Mouse (Mus musculus) intestine, embryonic 16.5 days (tissue): ENCODE measurements around the gene S100a2. TPM values are rescaled to one million over a fixed set of nuclear protein-coding genes. Genes with fewer than 3 reads are reported as not detected.
A peak's percentile ranks its signal among the peaks of the same experiment; 100 is the strongest.

ENCODE experiments used
- ATAC-seq: fragments of 200-750 bp; cut with Nextera tagmentation; 2 replicates; pipeline ENCODE4 v1.8.0; 2017; ENCODE audit warnings: moderate TSS enrichment, moderate library complexity
- H3K27ac ChIP-seq: fragments of 300-500 bp; sonication (generic); 2 replicates; pipeline ENCODE4 v1.5.1; 2014; ENCODE audit warnings: mild to moderate bottlenecking, low read length
- H3K27me3 ChIP-seq: fragments of 300-500 bp; sonication (generic); replicated peaks from 2 replicates; pipeline ENCODE4 v1.6.1; 2014; ENCODE audit warnings: low read length, control low read depth, mixed read lengths; ENCODE audit not compliant: control insufficient read depth, insufficient read depth
- H3K36me3 ChIP-seq: fragments of 300-500 bp; sonication (generic); 2 replicates; pipeline ENCODE4 v1.6.1; 2014; ENCODE audit warnings: low read length, control low read depth; ENCODE audit not compliant: control insufficient read depth, insufficient read depth
- H3K4me1 ChIP-seq: fragments of 300-500 bp; sonication (generic); 2 replicates; pipeline ENCODE4 v1.6.1; 2014; ENCODE audit warnings: low read length, control low read depth, mixed read lengths; ENCODE audit not compliant: control insufficient read depth, insufficient read depth
- H3K4me2 ChIP-seq: fragments of 300-500 bp; sonication (generic); 2 replicates; pipeline ENCODE4 v1.6.1; 2014; ENCODE audit warnings: low read depth, low read length, control low read depth
- H3K4me3 ChIP-seq: fragments of 300-500 bp; sonication (generic); 2 replicates; pipeline ENCODE4 v1.5.1; 2014; ENCODE audit warnings: mild to moderate bottlenecking, low read length
- H3K9ac ChIP-seq: fragments of 300-500 bp; sonication (generic); 2 replicates; pipeline ENCODE4 v1.6.1; 2014; ENCODE audit warnings: low read depth, low read length
- H3K9me3 ChIP-seq: fragments of 300-500 bp; sonication (generic); 2 replicates; pipeline ENCODE4 v1.6.1; 2016; ENCODE audit warnings: low read length, control low read depth; ENCODE audit not compliant: control insufficient read depth
- WGBS: fragments of 180-500 bp; shearing (Covaris S2); extraction: QIAGEN DNeasy Blood & Tissue Kit; methylation state at CpG from one replicate; pipeline ENCODE4 v1.1.7; 2014; 5-methylcytosine and 5-hydroxymethylcytosine counted together
- polyA plus RNA-seq: library from polyadenylated mRNA; unstranded; fragments of >200 nt; fragmentation: Nextera tagmentation; extraction: Ambion mirVana; gene quantifications from 2 replicates; pipeline ENCODE4 v1.2.1, GENCODE M21; 2015

The S100a2 gene
- polyA plus RNA-seq, 1 experiment from 2014 or later: not detected

GRCm38 (mm10) chr3:90600458-90601195, 10.6 kb downstream of the S100a2 start:
- peaks cover 16% of the 10 kb centered on the region for H3K4me1 ChIP-seq
- H3K4me2 ChIP-seq: no peak overlapping the region
- WGBS: 77% methylated on average over 8 of the region's 8 CpGs
- no peak overlapping the region for H3K4me3 ChIP-seq
- H3K36me3 ChIP-seq: no peaks in the 10 kb centered on the region
- no peaks in the 10 kb centered on the region for H3K9me3 ChIP-seq
- ATAC-seq: no peak
- no peaks in the 10 kb centered on the region for H3K27me3 ChIP-seq
- H3K27ac ChIP-seq: no peak overlapping the region
- H3K9ac ChIP-seq: no peak overlapping the region

- WGBS: 79% methylated on average over 11 of the region's 11 CpGs
- Histone ChIP-seq H3K4me2 (no peak within 1 kb of the TSS), H3K27me3 (no peaks in the 10 kb centered on the region), H3K4me1 (peaks cover 18% of the 10 kb centered on the region), H3K4me3 (no peak within 1 kb of the TSS), H3K9ac (no peak within 1 kb of the TSS), H3K36me3 (no peaks in the 10 kb centered on the region), H3K9me3 (no peaks in the 10 kb centered on the region), H3K27ac (no peak within 1 kb of the TSS)
- ATAC-seq: no peak
Measured at GRCm38 (mm10) chr3:90601486-90602110, 11.6 kb downstream of the S100a2 start, which contains the start of gene Gm42674. TSS of gene Gm42674 (plus strand) at chr3:90601904.

- ATAC-seq: no peak
- no peaks in the 10 kb centered on the region for H3K9me3 ChIP-seq
- H3K27me3 ChIP-seq: no peaks in the 10 kb centered on the region
- H3K9ac ChIP-seq: no peak within 1 kb of the TSS
- no peaks in the 10 kb centered on the region for H3K36me3 ChIP-seq
- H3K27ac ChIP-seq: peak within 1 kb of the TSS; percentile 61
- 43% methylated on average over 3 of the region's 3 CpGs for WGBS
- no peak within 1 kb of the TSS for H3K4me2 ChIP-seq
- no peak within 1 kb of the TSS for H3K4me3 ChIP-seq
- H3K4me1 ChIP-seq: peaks cover 18% of the 10 kb centered on the region
Measured at GRCm38 (mm10) chr3:90603623-90604022, 13.6 kb downstream of the S100a2 start, which contains the start of gene S100a4. TSS of gene S100a4 (plus strand) at chr3:90603771.

GRCm38 (mm10) chr3:90604416-90604815, 14.4 kb downstream of the S100a2 start:
- Histone ChIP-seq H3K27ac (peak overlapping the region; percentile 61), H3K27me3 (no peaks in the 10 kb centered on the region), H3K4me1 (peaks cover 21% of the 10 kb centered on the region), H3K4me3 (no peak overlapping the region), H3K4me2 (no peak overlapping the region), H3K9me3 (no peaks in the 10 kb centered on the region), H3K9ac (no peak overlapping the region), H3K36me3 (no peaks in the 10 kb centered on the region)
- WGBS: 31% methylated on average over 4 of the region's 4 CpGs
- peak; percentile 61 for ATAC-seq

- Histone ChIP-seq H3K27me3 (no peaks in the 10 kb centered on the region), H3K9ac (no peak overlapping the region), H3K4me2 (no peak overlapping the region), H3K9me3 (no peaks in the 10 kb centered on the region), H3K4me1 (peaks cover 24% of the 10 kb centered on the region), H3K4me3 (no peak overlapping the region), H3K36me3 (no peaks in the 10 kb centered on the region), H3K27ac (peak overlapping the region; percentile 61)
- 87% methylated on average over 3 of the region's 3 CpGs for WGBS
- no peak for ATAC-seq
Measured at GRCm38 (mm10) chr3:90605049-90605448, 15.0 kb downstream of the S100a2 start.

- H3K4me2 ChIP-seq: no peak overlapping the region
- H3K36me3 ChIP-seq: no peaks in the 10 kb centered on the region
- ATAC-seq: no peak
- H3K9ac ChIP-seq: no peak overlapping the region
- peaks cover 24% of the 10 kb centered on the region for H3K4me1 ChIP-seq
- peak overlapping the region; percentile 53 for H3K27ac ChIP-seq
- no peaks in the 10 kb centered on the region for H3K27me3 ChIP-seq
- no peaks in the 10 kb centered on the region for H3K9me3 ChIP-seq
- no peak overlapping the region for H3K4me3 ChIP-seq
- 79% methylated on average over 2 of the region's 2 CpGs for WGBS
Measured at GRCm38 (mm10) chr3:90605736-90606135, 15.7 kb downstream of the S100a2 start.

GRCm38 (mm10) chr3:90606185-90606584, 16.1 kb downstream of the S100a2 start:
- peaks cover 24% of the 10 kb centered on the region for H3K4me1 ChIP-seq
- peak overlapping the region; percentile 53 for H3K27ac ChIP-seq
- no peaks in the 10 kb centered on the region for H3K9me3 ChIP-seq
- WGBS: 62% methylated on average over 6 of the region's 6 CpGs
- H3K4me3 ChIP-seq: no peak overlapping the region
- H3K9ac ChIP-seq: no peak overlapping the region
- ATAC-seq: peak; percentile 29; the same call in 1 of the 2 replicates
- no peaks in the 10 kb centered on the region for H3K36me3 ChIP-seq
- H3K27me3 ChIP-seq: no peaks in the 10 kb centered on the region
- H3K4me2 ChIP-seq: no peak overlapping the region

GRCm38 (mm10) chr3:90607361-90607760, 17.3 kb downstream of the S100a2 start:
- H3K27me3 ChIP-seq: no peaks in the 10 kb centered on the region
- H3K4me3 ChIP-seq: no peak overlapping the region
- no peak overlapping the region for H3K4me2 ChIP-seq
- H3K9ac ChIP-seq: no peak overlapping the region
- WGBS: 87% methylated on average over 3 of the region's 3 CpGs
- H3K36me3 ChIP-seq: no peaks in the 10 kb centered on the region
- peaks cover 24% of the 10 kb centered on the region for H3K4me1 ChIP-seq
- no peak for ATAC-seq
- H3K27ac ChIP-seq: no peak overlapping the region
- H3K9me3 ChIP-seq: no peaks in the 10 kb centered on the region

- Histone ChIP-seq H3K9ac (no peak within 1 kb of the TSS), H3K27ac (no peak within 1 kb of the TSS), H3K27me3 (no peaks in the 10 kb centered on the region), H3K9me3 (no peaks in the 10 kb centered on the region), H3K4me3 (no peak within 1 kb of the TSS), H3K4me1 (peaks cover 31% of the 10 kb centered on the region), H3K4me2 (no peak within 1 kb of the TSS), H3K36me3 (no peaks in the 10 kb centered on the region)
- no peak for ATAC-seq
- WGBS: 51% methylated on average over 3 of the region's 3 CpGs
Measured at GRCm38 (mm10) chr3:90608223-90608622, 18.2 kb downstream of the S100a2 start, which contains the start of gene S100a5. TSS of gene S100a5 (plus strand) at chr3:90608523.
